Mouse (Mus musculus) hindbrain, embryonic 10.5 days (tissue): ENCODE results near the gene Ccdc80. TPM values are rescaled to one million over a fixed set of nuclear protein-coding genes. Genes with fewer than 3 reads are reported as not detected.

Experiments
- DNase-seq: peaks from one replicate; pipeline ENCODE4 v3.0.0-alpha.2; 2017; ENCODE audit warnings: low spot score
- H3K27ac ChIP-seq: fragments of 300-500 bp; sonication (generic); 2 replicates; pipeline ENCODE4 v1.5.1; 2016; ENCODE audit warnings: mild to moderate bottlenecking, moderate library complexity
- H3K27me3 ChIP-seq: fragments of 300-500 bp; sonication (generic); 2 replicates; pipeline ENCODE4 v1.6.1; 2016; ENCODE audit warnings: mild to moderate bottlenecking; ENCODE audit not compliant: poor library complexity, insufficient read depth, severe bottlenecking
- H3K36me3 ChIP-seq: fragments of 300-500 bp; sonication (generic); 2 replicates; pipeline ENCODE4 v1.6.1; 2016; ENCODE audit warnings: mild to moderate bottlenecking, moderate library complexity
- H3K4me1 ChIP-seq: fragments of 300-500 bp; sonication (generic); replicated peaks from 2 replicates; pipeline ENCODE4 v1.6.1; 2016; ENCODE audit warnings: mild to moderate bottlenecking
- H3K4me3 ChIP-seq: fragments of 300-500 bp; sonication (generic); 2 replicates; pipeline ENCODE4 v1.5.1; 2016; ENCODE audit warnings: mild to moderate bottlenecking, moderate library complexity
- H3K9me3 ChIP-seq: fragments of 300-500 bp; sonication (generic); 2 replicates; pipeline ENCODE4 v1.6.1; 2016; ENCODE audit warnings: mild to moderate bottlenecking, moderate library complexity
- WGBS: fragments of 180-500 bp; shearing (Covaris S2); methylation state at CpG from one replicate; pipeline ENCODE4 v1.1.7; 2016; 5-methylcytosine and 5-hydroxymethylcytosine counted together
- polyA plus RNA-seq: library from polyadenylated mRNA; unstranded; fragments of >200 nt; fragmentation: Nextera tagmentation; extraction: Ambion mirVana; gene quantifications from 2 replicates; pipeline ENCODE4 v1.2.1, GENCODE M21; 2016

The Ccdc80 gene
- polyA plus RNA-seq, 1 experiment from 2014 or later = 26.8 TPM

- no peaks in the 10 kb centered on the region for H3K36me3 ChIP-seq
- no peak overlapping the region for H3K4me3 ChIP-seq
- H3K27me3 ChIP-seq = no peaks in the 10 kb centered on the region
- DNase-seq = no peak
- H3K27ac ChIP-seq = no peak overlapping the region
- H3K4me1 ChIP-seq = peaks cover 13% of the 10 kb centered on the region
- no peaks in the 10 kb centered on the region for H3K9me3 ChIP-seq
- 87% methylated on average over 26 of the region's 26 CpGs for WGBS
Observed at GRCm38 (mm10) chr16:45095561-45096482, 2.6 kb downstream of the Ccdc80 start.

- Histone ChIP-seq H3K27ac (no peak overlapping the region), H3K36me3 (no peaks in the 10 kb centered on the region), H3K4me3 (no peak overlapping the region), H3K27me3 (no peaks in the 10 kb centered on the region), H3K9me3 (no peaks in the 10 kb centered on the region), H3K4me1 (peaks cover 13% of the 10 kb centered on the region)
- 96% methylated on average over 2 of the region's 2 CpGs for WGBS
- DNase-seq = no peak
Observed at GRCm38 (mm10) chr16:45097467-45097866, 4.3 kb downstream of the Ccdc80 start.

- WGBS = 75% methylated on average over 10 of the region's 10 CpGs
- no peaks in the 10 kb centered on the region for H3K36me3 ChIP-seq
- DNase-seq = no peak
- no peak overlapping the region for H3K27ac ChIP-seq
- H3K9me3 ChIP-seq = no peaks in the 10 kb centered on the region
- peaks cover 9% of the 10 kb centered on the region for H3K4me1 ChIP-seq
- H3K4me3 ChIP-seq = no peak overlapping the region
- no peaks in the 10 kb centered on the region for H3K27me3 ChIP-seq
Observed at GRCm38 (mm10) chr16:45098186-45098885, 5.1 kb downstream of the Ccdc80 start.

GRCm38 (mm10) chr16:45098886-45099210 lies 5.6 kb downstream of the Ccdc80 start:
- no peaks in the 10 kb centered on the region for H3K9me3 ChIP-seq
- no peak overlapping the region for H3K27ac ChIP-seq
- H3K4me1 ChIP-seq = peaks cover 6% of the 10 kb centered on the region
- no peaks in the 10 kb centered on the region for H3K36me3 ChIP-seq
- no peak overlapping the region for H3K4me3 ChIP-seq
- H3K27me3 ChIP-seq = no peaks in the 10 kb centered on the region
- 77% methylated on average over 6 of the region's 6 CpGs for WGBS
- DNase-seq = no peak

- DNase-seq = no peak
- H3K4me1 ChIP-seq = no peaks in the 10 kb centered on the region
- H3K27ac ChIP-seq = no peak overlapping the region
- no peaks in the 10 kb centered on the region for H3K36me3 ChIP-seq
- no peaks in the 10 kb centered on the region for H3K27me3 ChIP-seq
- no peak overlapping the region for H3K4me3 ChIP-seq
- H3K9me3 ChIP-seq = no peaks in the 10 kb centered on the region
- 85% methylated on average over 3 of the region's 3 CpGs for WGBS
Observed at GRCm38 (mm10) chr16:45100892-45101291, 7.7 kb downstream of the Ccdc80 start.

- H3K4me3 ChIP-seq = no peak overlapping the region
- no peak for DNase-seq
- WGBS = 82% methylated on average over 3 of the region's 3 CpGs
- H3K27ac ChIP-seq = no peak overlapping the region
- no peaks in the 10 kb centered on the region for H3K9me3 ChIP-seq
- no peaks in the 10 kb centered on the region for H3K4me1 ChIP-seq
- H3K36me3 ChIP-seq = no peaks in the 10 kb centered on the region
- H3K27me3 ChIP-seq = no peaks in the 10 kb centered on the region
Observed at GRCm38 (mm10) chr16:45104993-45105392, 11.8 kb downstream of the Ccdc80 start.

GRCm38 (mm10) chr16:45108203-45108878 lies 15.1 kb downstream of the Ccdc80 start:
- DNase-seq = no peak
- Histone ChIP-seq H3K9me3 (no peaks in the 10 kb centered on the region), H3K4me3 (no peak overlapping the region), H3K36me3 (no peaks in the 10 kb centered on the region), H3K27ac (no peak overlapping the region), H3K4me1 (no peaks in the 10 kb centered on the region), H3K27me3 (no peaks in the 10 kb centered on the region)
- 77% methylated on average over 5 of the region's 5 CpGs for WGBS

GRCm38 (mm10) chr16:45110498-45110897 lies 17.3 kb downstream of the Ccdc80 start:
- Histone ChIP-seq H3K36me3 (no peaks in the 10 kb centered on the region), H3K4me1 (no peaks in the 10 kb centered on the region), H3K27me3 (no peaks in the 10 kb centered on the region), H3K4me3 (no peak overlapping the region), H3K27ac (no peak overlapping the region), H3K9me3 (no peaks in the 10 kb centered on the region)
- DNase-seq = no peak
- 69% methylated on average over 4 of the region's 4 CpGs for WGBS

GRCm38 (mm10) chr16:45117200-45117599 lies 24.0 kb downstream of the Ccdc80 start:
- H3K27ac ChIP-seq = no peak overlapping the region
- no peaks in the 10 kb centered on the region for H3K4me1 ChIP-seq
- no peak for DNase-seq
- no peak overlapping the region for H3K4me3 ChIP-seq
- 89% methylated on average over 3 of the region's 3 CpGs for WGBS
- H3K9me3 ChIP-seq = no peaks in the 10 kb centered on the region
- H3K36me3 ChIP-seq = no peaks in the 10 kb centered on the region
- H3K27me3 ChIP-seq = no peaks in the 10 kb centered on the region

- Histone ChIP-seq H3K4me1 (no peaks in the 10 kb centered on the region), H3K27ac (no peak overlapping the region), H3K4me3 (no peak overlapping the region), H3K36me3 (no peaks in the 10 kb centered on the region), H3K9me3 (no peaks in the 10 kb centered on the region), H3K27me3 (no peaks in the 10 kb centered on the region)
- no peak for DNase-seq
- 83% methylated on average over 3 of the region's 3 CpGs for WGBS
Observed at GRCm38 (mm10) chr16:45118760-45119159, 25.6 kb downstream of the Ccdc80 start.

GRCm38 (mm10) chr16:45120844-45121425 lies 27.7 kb downstream of the Ccdc80 start:
- DNase-seq = no peak
- H3K36me3 ChIP-seq = no peaks in the 10 kb centered on the region

GRCm38 (mm10) chr16:45122571-45122970 lies 29.4 kb downstream of the Ccdc80 start:
- H3K27ac ChIP-seq = no peak overlapping the region
- no peak overlapping the region for H3K4me3 ChIP-seq
- no peak for DNase-seq
- H3K9me3 ChIP-seq = no peaks in the 10 kb centered on the region
- no peaks in the 10 kb centered on the region for H3K4me1 ChIP-seq
- 73% methylated on average over 5 of the region's 5 CpGs for WGBS
- no peaks in the 10 kb centered on the region for H3K36me3 ChIP-seq
- no peaks in the 10 kb centered on the region for H3K27me3 ChIP-seq

More at GRCm38 (mm10) chr16:45120844-45121425, 27.7 kb downstream of the Ccdc80 start:
- H3K4me3 ChIP-seq = no peak overlapping the region
- H3K27me3 ChIP-seq = no peaks in the 10 kb centered on the region
- no peaks in the 10 kb centered on the region for H3K9me3 ChIP-seq
- H3K27ac ChIP-seq = no peak overlapping the region
- no peaks in the 10 kb centered on the region for H3K4me1 ChIP-seq
- WGBS = 72% methylated on average over 5 of the region's 5 CpGs
